Mouse (Mus musculus) liver, postnatal 0 days (tissue): Measurements from ENCODE around the gene Chgb.

Source experiments
- CTCF ChIP-seq: sonication (generic); IDR thresholded peaks from 2 replicates; pipeline ENCODE4 v1.5.1; 2016; ENCODE audit warnings: antibody characterized with exemption, low read depth
- EP300 ChIP-seq: IDR thresholded peaks from 2 replicates; pipeline ENCODE4 v1.6.1; 2016; ENCODE audit warnings: antibody characterized with exemption, low read depth, mild to moderate bottlenecking

GRCm38 (mm10) chr2:132770822-132771221 lies 10.3 kb upstream of the Chgb start:
- no peak for TF ChIP-seq CTCF
- TF ChIP-seq EP300: no peak
